Mouse (Mus musculus) lung, postnatal 0 days (tissue): Measurements from ENCODE around the gene Themis. TPM values are rescaled to one million over a fixed set of nuclear protein-coding genes. Genes with fewer than 3 reads are reported as not detected.

ENCODE experiments used
- ATAC-seq: fragments of 200-750 bp; cut with Nextera tagmentation; 2 replicates; pipeline ENCODE4 v1.8.0; 2017; ENCODE audit warnings: moderate library complexity
- DNase-seq: peaks from one replicate; pipeline ENCODE4 v3.0.0-alpha.2; 2016; ENCODE audit warnings: low spot score
- H3K27ac ChIP-seq: fragments of 300-500 bp; sonication (generic); 2 replicates; pipeline ENCODE4 v1.5.1; 2014; ENCODE audit warnings: antibody characterized with exemption, mild to moderate bottlenecking, low read length, mixed read lengths
- H3K27me3 ChIP-seq: fragments of 300-500 bp; sonication (generic); replicated peaks from 2 replicates; pipeline ENCODE4 v1.6.1; 2014; ENCODE audit warnings: low read length, mixed read lengths; ENCODE audit not compliant: insufficient read depth
- H3K36me3 ChIP-seq: fragments of 300-500 bp; sonication (generic); 2 replicates; pipeline ENCODE4 v1.6.1; 2014; ENCODE audit warnings: low read length, mixed read lengths; ENCODE audit not compliant: insufficient read depth
- H3K4me1 ChIP-seq: fragments of 300-500 bp; sonication (generic); 2 replicates; pipeline ENCODE4 v1.6.1; 2014; ENCODE audit warnings: antibody characterized with exemption, low read depth, low read length, mixed read lengths; ENCODE audit not compliant: insufficient read depth
- H3K4me2 ChIP-seq: fragments of 300-500 bp; sonication (generic); replicated peaks from 2 replicates; pipeline ENCODE4 v1.6.1; 2014; ENCODE audit warnings: low read depth, mild to moderate bottlenecking, low read length, moderate library complexity, mixed read lengths
- H3K4me3 ChIP-seq: fragments of 300-500 bp; sonication (generic); 2 replicates; pipeline ENCODE4 v1.5.1; 2014; ENCODE audit warnings: low read depth, low read length
- H3K9ac ChIP-seq: fragments of 300-500 bp; sonication (generic); replicated peaks from 2 replicates; pipeline ENCODE4 v1.6.1; 2014; ENCODE audit warnings: low read depth, mild to moderate bottlenecking
- H3K9me3 ChIP-seq: fragments of 300-500 bp; sonication (generic); 2 replicates; pipeline ENCODE4 v1.6.1; 2016; ENCODE audit warnings: low read length, mixed read lengths
- CTCF ChIP-seq: IDR thresholded peaks from 2 replicates; pipeline ENCODE4 v1.5.1; 2016; ENCODE audit warnings: antibody characterized with exemption, mild to moderate bottlenecking
- EP300 ChIP-seq: IDR thresholded peaks from 2 replicates; pipeline ENCODE4 v1.6.1; 2016; ENCODE audit warnings: antibody characterized with exemption, mild to moderate bottlenecking, control low read depth
- WGBS: fragments of 180-500 bp; shearing (Covaris S2); extraction: QIAGEN DNeasy Blood & Tissue Kit; methylation state at CpG from one replicate; pipeline ENCODE4 v1.1.7; 2014; 5-methylcytosine and 5-hydroxymethylcytosine counted together
- polyA plus RNA-seq: library from polyadenylated mRNA; unstranded; fragments of >200 nt; fragmentation: Nextera tagmentation; extraction: Ambion mirVana; gene quantifications from 2 replicates; pipeline ENCODE4 v1.2.1, GENCODE M21; 2015

Gene Themis
- polyA plus RNA-seq, 1 experiment from 2014 or later, result 0.05 TPM

DNA sequence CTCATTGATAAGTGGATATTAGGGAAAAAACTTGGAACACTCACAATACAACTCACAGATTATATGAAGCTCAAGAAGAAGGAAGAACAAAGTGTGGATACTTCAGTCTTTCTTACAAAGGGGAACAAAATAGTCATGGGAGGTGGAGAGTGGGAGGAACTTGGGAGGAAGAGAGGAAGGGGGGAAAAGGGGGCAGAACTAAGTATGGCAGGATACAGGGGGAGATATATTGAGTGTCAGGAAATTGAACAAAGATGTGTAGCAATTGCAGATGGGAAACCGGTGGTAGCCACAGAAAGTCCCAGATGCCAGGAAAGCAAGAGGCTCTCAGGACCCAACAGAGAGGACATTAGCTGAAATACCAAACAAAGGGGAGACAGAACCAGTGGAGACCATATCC lies 219.5 kb downstream of the Themis start:
- H3K36me3 ChIP-seq, result no peaks in the 10 kb centered on the region
- DNase-seq, result no peak
- H3K9ac ChIP-seq, result no peak overlapping the region
- no peaks in the 10 kb centered on the region for H3K27me3 ChIP-seq
- no peak overlapping the region for H3K4me3 ChIP-seq
- no peak overlapping the region for H3K27ac ChIP-seq
- H3K9me3 ChIP-seq, result no peaks in the 10 kb centered on the region
- no peak overlapping the region for H3K4me2 ChIP-seq
- ATAC-seq, result no peak
- 45% methylated on average over 1 of the region's 1 CpGs for WGBS
- no peaks in the 10 kb centered on the region for H3K4me1 ChIP-seq
- TF ChIP-seq CTCF (no peak), EP300 (no peak)

DNA sequence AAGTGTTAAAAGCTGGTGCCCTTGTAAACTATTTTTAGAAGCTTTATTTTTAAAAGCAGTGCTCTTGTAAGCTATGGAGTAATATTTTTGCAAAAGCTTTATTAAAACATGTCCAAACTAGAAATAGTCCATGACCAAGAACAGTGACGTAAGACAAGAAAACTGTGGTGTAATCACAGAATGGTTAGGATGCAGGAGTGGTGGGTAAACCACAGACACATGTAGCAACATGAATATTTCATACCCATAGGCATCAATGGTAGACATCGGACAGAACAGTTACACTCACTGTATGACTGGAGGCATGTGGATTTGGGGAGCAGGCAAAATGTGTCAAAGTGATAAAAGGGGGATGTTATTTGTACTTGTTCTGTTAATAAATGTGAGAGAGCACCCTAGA lies 222.7 kb downstream of the Themis start:
- Histone ChIP-seq H3K4me3 (no peak overlapping the region), H3K4me1 (no peaks in the 10 kb centered on the region), H3K4me2 (no peak overlapping the region), H3K9me3 (no peaks in the 10 kb centered on the region), H3K9ac (no peak overlapping the region), H3K36me3 (no peaks in the 10 kb centered on the region), H3K27me3 (no peaks in the 10 kb centered on the region), H3K27ac (no peak overlapping the region)
- DNase-seq (no peak), ATAC-seq (no peak)
- TF ChIP-seq EP300 (no peak), CTCF (no peak)
- 82% methylated on average over 2 of the region's 2 CpGs for WGBS

DNA sequence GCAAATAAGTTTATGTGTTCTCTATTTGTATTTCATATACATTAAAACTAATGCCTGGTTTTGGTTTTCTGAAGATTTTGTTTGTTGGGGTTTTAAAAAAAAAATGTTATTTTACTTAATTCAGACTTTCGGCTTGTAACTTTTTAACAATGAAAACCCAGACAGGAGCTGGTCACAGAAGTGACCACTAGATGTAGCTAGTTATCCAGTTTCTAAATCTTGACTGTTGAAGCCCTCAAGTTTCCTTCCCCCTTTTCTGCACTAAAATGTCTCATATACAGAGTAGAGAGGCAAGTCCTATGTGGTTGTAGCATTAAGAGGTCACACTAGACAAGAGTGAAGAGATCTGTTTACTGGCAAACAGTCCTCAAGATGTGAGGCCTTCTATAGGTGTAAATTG lies 230.2 kb downstream of the Themis start:
- Histone ChIP-seq H3K9ac (no peak overlapping the region), H3K4me2 (no peak overlapping the region), H3K9me3 (no peaks in the 10 kb centered on the region), H3K4me3 (no peak overlapping the region), H3K27me3 (no peaks in the 10 kb centered on the region), H3K27ac (no peak overlapping the region), H3K36me3 (no peaks in the 10 kb centered on the region), H3K4me1 (no peaks in the 10 kb centered on the region)
- WGBS, result 49% methylated on average over 1 of the region's 1 CpGs
- DNase-seq (no peak), ATAC-seq (no peak)
- TF ChIP-seq CTCF (peak; percentile 26; the same call in 1 of the 2 replicates), EP300 (no peak)
